Mouse (Mus musculus) right cerebral cortex, postnatal 10 days (tissue): ENCODE measurements around the gene Nsf.

ENCODE experiments used
- DNase-seq, 2 experiments: peaks; one replicate each; pipeline ENCODE4 v3.0.0; 2021; ENCODE audit warnings: low spot score in 2 of 2

Nsf gene

DNA sequence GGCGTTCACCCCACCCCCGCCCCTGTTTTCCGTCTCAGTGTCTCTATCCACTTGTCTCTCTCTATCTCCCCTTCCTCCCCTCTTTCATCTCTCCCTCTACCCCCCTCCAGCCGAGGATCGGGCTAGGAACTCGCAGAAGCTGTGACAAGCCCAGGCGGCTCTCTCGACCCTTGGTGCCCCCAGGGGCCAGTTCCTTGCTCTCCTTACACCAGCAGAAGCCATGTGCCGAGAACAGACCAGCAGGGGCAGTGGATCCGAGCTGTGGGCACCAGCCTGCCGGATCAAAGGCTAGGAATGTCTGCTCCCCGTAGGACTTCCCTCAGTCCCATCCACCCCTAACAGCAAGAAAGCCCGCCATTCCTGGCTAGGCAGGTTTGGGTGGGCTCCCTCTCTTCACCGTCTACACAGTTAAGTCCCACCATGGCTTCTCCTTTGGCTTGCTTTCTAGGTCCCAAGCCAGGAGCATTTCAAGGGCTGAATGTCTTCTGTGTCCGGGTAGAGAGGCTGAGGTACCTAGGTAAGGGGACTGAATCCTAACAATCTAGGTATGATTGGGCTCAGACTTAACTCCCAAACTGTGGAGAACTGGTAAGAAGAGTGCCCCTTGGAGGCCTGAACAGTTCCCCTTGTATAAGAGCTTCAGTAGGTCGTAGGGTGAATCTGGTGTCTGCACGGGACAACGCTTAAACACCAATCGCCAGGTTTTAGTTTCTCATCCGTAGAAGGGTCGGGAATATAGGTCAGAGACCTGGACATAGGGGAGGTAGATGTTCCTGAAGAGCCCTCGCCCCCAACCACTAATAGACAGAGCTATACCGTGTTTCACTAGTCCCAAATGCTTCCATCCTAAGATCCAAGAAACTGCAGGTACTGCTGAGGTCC is 181.1 kb downstream of the Nsf start:
- no peak for DNase-seq
